Mouse (Mus musculus) kidney, embryonic 14.5 days (tissue): ENCODE data around the gene Itfg2. TPM values are rescaled to one million over a fixed set of nuclear protein-coding genes. Genes with fewer than 3 reads are reported as not detected.

Experiments used
- ATAC-seq: fragments of 200-750 bp; cut with Nextera tagmentation; 2 replicates; pipeline ENCODE4 v1.8.0; 2017; ENCODE audit warnings: moderate number of reproducible peaks, mild to moderate bottlenecking, moderate TSS enrichment, moderate library complexity; ENCODE audit not compliant: low FRiP score, low TSS enrichment
- H3K27ac ChIP-seq: fragments of 300-500 bp; sonication (generic); 2 replicates; pipeline ENCODE4 v1.5.1; 2014; ENCODE audit warnings: low read depth, mild to moderate bottlenecking, low read length, moderate library complexity, mixed read lengths
- H3K27me3 ChIP-seq: fragments of 300-500 bp; sonication (generic); 2 replicates; pipeline ENCODE4 v1.6.1; 2014; ENCODE audit warnings: mild to moderate bottlenecking, low read length; ENCODE audit not compliant: control insufficient read depth, insufficient read depth
- H3K36me3 ChIP-seq: fragments of 300-500 bp; sonication (generic); 2 replicates; pipeline ENCODE4 v1.6.1; 2014; ENCODE audit warnings: low read length, mixed read lengths; ENCODE audit not compliant: control insufficient read depth, insufficient read depth
- H3K4me1 ChIP-seq: fragments of 300-500 bp; sonication (generic); 2 replicates; pipeline ENCODE4 v1.6.1; 2014; ENCODE audit warnings: low read length, mixed read lengths; ENCODE audit not compliant: control insufficient read depth, insufficient read depth
- H3K4me2 ChIP-seq: fragments of 300-500 bp; sonication (generic); replicated peaks from 2 replicates; pipeline ENCODE4 v1.6.1; 2014; ENCODE audit warnings: low read depth, mild to moderate bottlenecking, low read length
- H3K4me3 ChIP-seq: fragments of 300-500 bp; sonication (generic); 2 replicates; pipeline ENCODE4 v1.5.1; 2014; ENCODE audit warnings: mild to moderate bottlenecking, low read length
- H3K9ac ChIP-seq: fragments of 300-500 bp; sonication (generic); 2 replicates; pipeline ENCODE4 v1.6.1; 2014; ENCODE audit warnings: low read depth, mild to moderate bottlenecking, low read length, moderate library complexity
- H3K9me3 ChIP-seq: fragments of 300-500 bp; sonication (generic); 2 replicates; pipeline ENCODE4 v1.6.1; 2016; ENCODE audit warnings: low read length; ENCODE audit not compliant: control insufficient read depth
- WGBS: fragments of 180-500 bp; shearing (Covaris S2); extraction: QIAGEN DNeasy Blood & Tissue Kit; methylation state at CpG from one replicate; pipeline ENCODE4 v1.1.7; 2014; 5-methylcytosine and 5-hydroxymethylcytosine counted together
- polyA plus RNA-seq: library from polyadenylated mRNA; unstranded; fragments of >200 nt; fragmentation: Nextera tagmentation; extraction: Ambion mirVana; gene quantifications from 2 replicates; pipeline ENCODE4 v1.2.1, GENCODE M21; 2014

Itfg2 gene
- polyA plus RNA-seq, 1 experiment from 2014 or later = 35.7 TPM

GRCm38 (mm10) chr6:128460321-128460720 lies 35.6 kb upstream of the Itfg2 start:
- ATAC-seq = no peak
- Histone ChIP-seq H3K27ac (no peak overlapping the region), H3K4me3 (no peak overlapping the region), H3K9ac (no peak overlapping the region), H3K9me3 (no peaks in the 10 kb centered on the region), H3K4me1 (0 out of 2 replicates have a peak, but pooled peaks cover 3% of the 10 kb centered on the region), H3K36me3 (no peaks in the 10 kb centered on the region), H3K4me2 (no peak overlapping the region), H3K27me3 (no peaks in the 10 kb centered on the region)
- WGBS = 52% methylated on average over 2 of the region's 2 CpGs

- whole genome bisulfite sequencing = 87% methylated on average over 5 of the region's 5 CpGs
- no peak for ATAC-seq
- no peaks in the 10 kb centered on the region for H3K36me3 ChIP-seq
- no peaks in the 10 kb centered on the region for H3K9me3 ChIP-seq
- H3K4me1 ChIP-seq = 0 out of 2 replicates have a peak, but pooled peaks cover 3% of the 10 kb centered on the region
- no peak overlapping the region for H3K4me3 ChIP-seq
- no peak overlapping the region for H3K4me2 ChIP-seq
- no peak overlapping the region for H3K9ac ChIP-seq
- H3K27me3 ChIP-seq = no peaks in the 10 kb centered on the region
- H3K27ac ChIP-seq = no peak overlapping the region
Measured at GRCm38 (mm10) chr6:128457186-128457585, 32.5 kb upstream of the Itfg2 start.

- ATAC-seq = no peak
- WGBS = 67% methylated on average over 12 of the region's 12 CpGs
Measured at GRCm38 (mm10) chr6:128455835-128456605, 31.3 kb upstream of the Itfg2 start.

GRCm38 (mm10) chr6:128447063-128447462 lies 22.3 kb upstream of the Itfg2 start:
- Histone ChIP-seq H3K9me3 (no peaks in the 10 kb centered on the region), H3K27ac (no peak overlapping the region), H3K9ac (no peak overlapping the region), H3K4me1 (no peaks in the 10 kb centered on the region), H3K36me3 (no peaks in the 10 kb centered on the region), H3K4me2 (no peak overlapping the region), H3K4me3 (no peak overlapping the region), H3K27me3 (no peaks in the 10 kb centered on the region)
- no peak for ATAC-seq
- 98% methylated on average over 5 of the region's 5 CpGs for WGBS

More at GRCm38 (mm10) chr6:128455835-128456605, 31.3 kb upstream of the Itfg2 start:
- Histone ChIP-seq H3K9me3 (no peaks in the 10 kb centered on the region), H3K4me1 (0 out of 2 replicates have a peak, but pooled peaks cover 3% of the 10 kb centered on the region), H3K4me2 (no peak overlapping the region), H3K9ac (no peak overlapping the region), H3K27ac (no peak overlapping the region), H3K36me3 (no peaks in the 10 kb centered on the region), H3K4me3 (no peak overlapping the region), H3K27me3 (no peaks in the 10 kb centered on the region)

- WGBS = 18% methylated on average over 14 of the region's 14 CpGs
- Histone ChIP-seq H3K27me3 (no peaks in the 10 kb centered on the region), H3K4me1 (no peaks in the 10 kb centered on the region), H3K9ac (no peak overlapping the region), H3K4me2 (peak overlapping the region; percentile 23), H3K9me3 (no peaks in the 10 kb centered on the region), H3K27ac (no peak overlapping the region), H3K36me3 (no peaks in the 10 kb centered on the region), H3K4me3 (0 out of 2 replicates have a peak overlapping the region, but pooled peaks have one; percentile 6)
- ATAC-seq = peak; percentile 74
Measured at GRCm38 (mm10) chr6:128445761-128446535, 21.2 kb upstream of the Itfg2 start.

- H3K9me3 ChIP-seq = no peaks in the 10 kb centered on the region
- no peak for ATAC-seq
- H3K27ac ChIP-seq = no peak overlapping the region
- no peak overlapping the region for H3K9ac ChIP-seq
- H3K4me1 ChIP-seq = peaks cover 16% of the 10 kb centered on the region
- peaks cover 14% of the 10 kb centered on the region for H3K36me3 ChIP-seq
- no peaks in the 10 kb centered on the region for H3K27me3 ChIP-seq
- no peak overlapping the region for H3K4me2 ChIP-seq
- WGBS = 93% methylated on average over 2 of the region's 2 CpGs
- H3K4me3 ChIP-seq = no peak overlapping the region
Measured at GRCm38 (mm10) chr6:128440238-128440637, 15.5 kb upstream of the Itfg2 start.

GRCm38 (mm10) chr6:128438871-128439341 lies 14.2 kb upstream of the Itfg2 start:
- Histone ChIP-seq H3K9ac (peak overlapping the region; percentile 40; the same call in 1 of the 2 replicates), H3K9me3 (no peaks in the 10 kb centered on the region), H3K4me1 (peaks cover 16% of the 10 kb centered on the region), H3K36me3 (peaks cover 27% of the 10 kb centered on the region), H3K27me3 (no peaks in the 10 kb centered on the region), H3K4me3 (peak overlapping the region; percentile 82), H3K4me2 (peak overlapping the region; percentile 45), H3K27ac (peak overlapping the region; percentile 44)
- 20% methylated on average over 18 of the region's 18 CpGs for WGBS
- peak; percentile 78; the same call in 1 of the 2 replicates for ATAC-seq

- ATAC-seq = peak; percentile 95
- Histone ChIP-seq H3K9ac (peak within 1 kb of the TSS; percentile 92), H3K4me2 (peak within 1 kb of the TSS; percentile 57), H3K36me3 (peaks cover 32% of the 10 kb centered on the region), H3K9me3 (no peaks in the 10 kb centered on the region), H3K4me3 (peak within 1 kb of the TSS; percentile 82), H3K27ac (peak within 1 kb of the TSS; percentile 93), H3K27me3 (no peaks in the 10 kb centered on the region), H3K4me1 (peaks cover 16% of the 10 kb centered on the region)
- WGBS = under 1% methylated on average over 64 of the region's 67 CpGs
Measured at GRCm38 (mm10) chr6:128438317-128438870, 13.7 kb upstream of the Itfg2 start, which contains the start of gene Fkbp4. Gene Fkbp4, minus strand, starts transcription at chr6:128438677.
